Mouse (Mus musculus) adipose tissue, adult 10 weeks (tissue): ENCODE results near the gene Fgf4. TPM values are rescaled to one million over a fixed set of nuclear protein-coding genes. Genes with fewer than 3 reads are reported as not detected.

Experiments used
- polyA plus RNA-seq: library from polyadenylated mRNA; stranded (reverse); fragments of 350-450 nt; fragmentation: Illumina TruSeq; extraction: RNeasy Lipid Tissue Mini Kit (QIAGEN cat#74804); gene quantifications from one replicate; pipeline ENCODE4 v1.2.3, GENCODE M21; 2014; ENCODE audit warnings: low read depth, low replicate concordance

Gene Fgf4
- polyA plus RNA-seq: not detected

GRCm38 (mm10) chr7:144847067-144847466, at the start of gene Fgf4:
TSS of gene Fgf4 (plus strand) at chr7:144847367.

GRCm38 (mm10) chr7:144837891-144838488, 9.2 kb upstream of the Fgf4 start, which contains the start of gene Fgf3:
TSS of gene Fgf3 (plus strand) at chr7:144838083.

GRCm38 (mm10) chr7:144896294-144897218, 49.4 kb downstream of the Fgf4 start, which contains the start of gene Fgf15:
TSS of gene Fgf15 (plus strand) at chr7:144896531.

Other genes with a start within 250 kb of the Fgf4 start
- gene Ano1, start 95.4 kb upstream of the Fgf4 start, polyA plus RNA-seq: 80.2 TPM
- gene Fgf3, start 9.3 kb upstream of the Fgf4 start, polyA plus RNA-seq: not detected
- not detected for gene Fgf15, start 49.2 kb downstream of the Fgf4 start, polyA plus RNA-seq
- gene LTO1, start 67.7 kb downstream of the Fgf4 start, polyA plus RNA-seq: 25.6 TPM
- gene Ccnd1, start 92.6 kb downstream of the Fgf4 start, polyA plus RNA-seq: 56.8 TPM